ENCODE assay signal across 2 mouse cellular contexts in the genomic region with DNA sequence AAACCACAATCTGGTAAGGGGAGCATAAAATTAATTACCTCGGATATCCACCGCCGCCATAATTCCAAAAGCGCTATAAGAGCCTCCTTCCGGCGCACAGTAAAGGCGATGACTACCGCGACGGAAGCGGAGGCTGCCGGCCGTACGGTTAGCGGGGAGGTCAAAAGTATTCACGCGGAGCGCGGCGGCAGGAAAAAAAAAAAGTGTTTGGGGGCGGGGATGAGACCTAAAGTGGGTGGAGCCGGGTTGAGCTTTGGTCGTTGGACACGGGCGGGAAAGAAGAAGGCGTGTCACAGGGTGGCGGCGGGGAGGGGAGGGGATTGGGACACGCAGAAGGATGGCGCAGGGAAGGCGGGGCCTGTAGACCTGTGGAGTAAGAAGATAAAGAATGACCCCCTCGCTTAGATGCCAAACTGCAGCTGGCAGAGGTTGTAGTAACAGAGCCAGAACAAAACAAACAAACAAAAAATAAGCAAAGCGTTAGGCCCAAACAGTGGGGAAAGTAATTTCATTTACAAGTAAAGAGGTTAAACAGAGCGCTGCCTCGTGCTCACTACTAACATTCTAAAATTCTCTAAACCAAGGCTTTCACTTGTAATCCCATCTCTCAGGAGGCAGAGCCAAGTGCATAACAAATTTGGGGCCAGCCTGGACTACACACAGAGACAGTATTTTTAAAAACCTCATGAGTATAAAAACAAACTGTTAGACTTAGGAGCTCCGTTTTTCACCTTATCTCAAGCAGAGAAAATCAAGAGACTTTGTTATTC.
TF ChIP-seq lines count a peak whose summit lies in the region.

A gene (minus strand): TSS at position 107 of the 770 bp plus-strand sequence.

TF ChIP-seq in C2C12, 6 proteins besides CTCF, POLR2A, EP300 and RAD21 (continued from another document):
- no peak for TF ChIP-seq MYOG (IDR thresholded peaks at IDR 0.05; ENCODE audit: control insufficient read depth, extremely low read depth, insufficient read length)

TF ChIP-seq in myocyte, 11 proteins besides CTCF, POLR2A, EP300 and RAD21 (continued from another document):
- no peak for TF ChIP-seq MYOD1 (IDR thresholded peaks at IDR 0.05; ENCODE audit: control insufficient read depth in 1 of 3, insufficient read length in 2 of 3, low read depth in 2 of 3)
